Mouse (Mus musculus): ENCODE results near the gene Med10.
A peak's percentile ranks its signal among the peaks of the same experiment; 100 is the strongest.

Gene Med10

DNA sequence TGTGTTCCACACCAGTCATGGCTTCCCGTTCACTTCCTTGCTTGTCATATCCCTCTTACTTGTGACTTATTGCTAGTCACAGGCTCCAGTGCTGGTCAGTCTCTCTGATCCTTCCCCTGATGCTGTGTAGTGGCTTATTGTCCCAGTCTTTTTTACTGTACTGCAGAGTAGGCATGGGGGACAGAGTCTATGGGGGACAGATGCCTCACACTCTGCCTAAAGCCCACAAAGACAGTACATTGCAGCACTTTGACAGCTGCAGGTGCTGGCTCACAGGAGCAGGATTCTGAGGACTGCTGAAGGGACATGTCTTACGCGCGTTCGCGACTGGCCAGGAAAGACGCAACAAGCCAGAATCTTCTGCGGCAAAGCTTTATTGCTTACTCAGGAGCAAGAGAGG lies 28.4 kb downstream of the Med10 start:
- no peak for DNase-seq (ENCODE audit: low spot score)

DNA sequence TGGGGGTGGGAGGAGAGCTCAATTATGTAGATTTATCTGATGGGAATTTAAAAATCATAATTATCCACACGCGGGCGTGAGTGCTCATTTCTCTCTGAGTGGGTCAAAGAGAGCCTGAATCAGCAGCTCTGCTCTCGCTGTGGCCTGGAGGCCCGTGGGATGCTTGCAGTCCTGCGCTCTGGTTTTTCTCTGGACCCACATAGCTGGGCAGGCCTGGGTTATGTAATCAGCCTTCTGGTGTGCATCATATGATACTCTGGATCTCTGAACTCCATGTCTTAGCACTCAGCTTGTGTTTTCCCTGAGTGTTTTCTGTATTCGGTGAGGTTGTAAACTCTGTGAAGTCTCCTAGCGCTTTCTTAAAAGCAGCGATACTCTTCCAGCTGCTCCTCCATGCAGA lies 30.4 kb downstream of the Med10 start:
- DNase-seq (ENCODE audit: low spot score) = no peak

DNA sequence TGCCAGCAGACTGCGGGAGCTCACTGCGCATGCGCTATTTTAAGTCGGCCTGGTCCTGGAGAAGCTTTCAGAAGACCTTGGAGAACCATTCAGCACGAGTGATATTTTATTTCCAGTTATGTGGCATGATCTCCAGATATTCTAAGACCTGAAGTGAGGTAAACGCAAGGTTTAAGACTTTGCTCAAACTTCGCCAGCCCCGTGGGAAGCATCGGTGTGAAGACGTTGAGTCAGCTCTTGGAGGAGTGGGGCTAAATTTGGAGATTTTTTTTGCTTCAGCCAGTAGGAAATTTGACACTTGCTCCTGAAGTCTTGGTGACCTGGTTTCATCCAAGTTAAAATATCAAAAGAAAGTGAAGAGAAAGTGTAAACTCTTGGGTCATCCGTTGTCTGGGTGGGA lies 31.2 kb downstream of the Med10 start:
- DNase-seq (ENCODE audit: low spot score) = no peak

DNA sequence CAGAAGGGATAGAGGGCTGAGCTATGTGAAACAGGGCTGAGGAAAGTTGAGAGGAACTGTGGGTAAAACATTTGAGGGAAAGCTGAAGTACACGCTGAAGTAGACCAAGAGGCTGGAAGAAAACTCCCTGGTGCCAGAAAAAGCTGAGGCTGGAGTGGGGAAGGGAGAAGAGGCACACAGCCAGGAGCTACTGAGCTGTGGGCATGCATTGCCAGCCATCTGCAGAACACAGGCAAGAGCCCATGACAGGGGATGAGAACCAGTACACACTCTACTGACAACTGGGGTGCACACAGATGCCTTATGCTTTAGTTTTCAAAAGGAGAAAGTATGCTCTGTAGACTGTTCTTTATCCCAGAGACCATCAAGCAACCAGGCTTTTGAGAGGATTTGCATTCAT lies 43.4 kb downstream of the Med10 start:
- no peak for DNase-seq (ENCODE audit: low spot score)

DNA sequence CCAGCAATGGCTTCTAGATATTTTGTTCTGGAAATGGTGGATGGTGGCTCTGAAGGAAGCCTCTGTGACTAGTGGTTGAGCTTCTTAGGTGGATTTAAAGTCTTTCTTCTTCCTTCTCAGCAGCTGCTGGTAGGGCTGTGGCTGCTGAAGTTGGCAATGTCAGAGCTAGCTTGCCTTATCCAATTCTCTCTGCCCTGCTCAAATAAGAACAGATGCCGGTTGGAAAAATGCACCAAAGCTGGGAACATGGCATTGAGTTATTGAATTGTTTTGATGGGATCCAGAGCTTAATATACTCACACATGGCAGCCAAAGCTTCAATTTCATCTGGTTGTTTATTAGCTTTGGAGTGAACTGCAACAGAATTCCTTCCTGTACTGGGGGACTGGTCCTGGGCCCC lies 47.4 kb downstream of the Med10 start:
- DNase-seq (ENCODE audit: low spot score) = no peak

- DNase-seq (ENCODE audit: low spot score) = peak; percentile 1
These were observed 50.1 kb downstream of the Med10 start for GRCm38 (mm10) chr13:69852313-69852712.

DNA sequence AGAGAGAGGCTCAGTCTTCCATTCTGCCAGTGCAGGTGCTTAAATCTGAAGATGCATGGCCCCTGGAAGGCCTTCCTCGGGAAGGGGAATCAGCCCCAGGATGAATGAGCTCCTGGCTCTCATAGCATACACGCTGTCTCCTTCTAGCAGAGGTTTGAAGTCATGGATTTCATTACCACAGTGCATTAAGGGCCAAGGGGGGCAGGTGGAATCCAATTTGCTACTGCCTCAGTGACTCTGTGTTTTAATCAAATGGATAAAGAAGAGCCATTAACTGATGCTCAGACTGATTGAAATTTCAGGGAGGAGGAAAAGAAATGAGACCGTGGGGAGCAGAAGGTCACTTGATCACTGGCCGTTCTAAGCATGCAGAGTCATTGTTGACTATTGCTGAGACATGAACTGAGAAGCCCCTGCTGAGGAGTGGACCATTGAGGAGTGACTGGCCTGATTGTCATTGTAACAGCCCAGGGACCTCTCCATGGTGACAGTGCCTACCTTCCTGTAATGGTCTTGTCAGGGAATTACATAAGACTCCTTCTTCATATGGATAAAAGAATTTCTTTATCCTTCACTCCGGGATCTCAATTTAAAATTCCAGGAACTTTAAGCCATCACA lies 51.3 kb downstream of the Med10 start:
- DNase-seq (ENCODE audit: low spot score) = no peak

- no peak for DNase-seq (ENCODE audit: low spot score)
These were observed 53.7 kb downstream of the Med10 start for GRCm38 (mm10) chr13:69855941-69856340.

- DNase-seq (ENCODE audit: low spot score) = no peak
These were observed 60.1 kb downstream of the Med10 start for GRCm38 (mm10) chr13:69862276-69862675.

DNA sequence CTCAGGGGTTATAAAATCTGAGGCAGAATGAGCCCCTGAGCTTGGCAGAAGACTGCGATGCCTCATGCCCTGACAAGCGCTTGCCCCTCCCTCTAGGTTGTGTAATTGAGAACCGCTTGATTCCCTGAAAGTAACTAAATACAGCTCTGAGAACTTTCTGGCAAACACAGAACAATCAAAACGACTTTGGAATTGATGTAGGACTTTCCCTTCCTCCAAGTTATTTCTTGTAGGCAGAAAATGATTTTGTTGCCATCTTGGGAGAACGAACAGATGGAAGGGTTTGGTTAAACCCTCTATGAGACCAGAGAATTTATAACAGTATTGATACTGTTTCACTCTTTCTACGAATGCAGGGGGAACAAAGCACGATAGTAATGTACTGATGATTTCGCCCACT lies 62.7 kb downstream of the Med10 start:
- no peak for DNase-seq (ENCODE audit: low spot score)
